In the genomic region with DNA sequence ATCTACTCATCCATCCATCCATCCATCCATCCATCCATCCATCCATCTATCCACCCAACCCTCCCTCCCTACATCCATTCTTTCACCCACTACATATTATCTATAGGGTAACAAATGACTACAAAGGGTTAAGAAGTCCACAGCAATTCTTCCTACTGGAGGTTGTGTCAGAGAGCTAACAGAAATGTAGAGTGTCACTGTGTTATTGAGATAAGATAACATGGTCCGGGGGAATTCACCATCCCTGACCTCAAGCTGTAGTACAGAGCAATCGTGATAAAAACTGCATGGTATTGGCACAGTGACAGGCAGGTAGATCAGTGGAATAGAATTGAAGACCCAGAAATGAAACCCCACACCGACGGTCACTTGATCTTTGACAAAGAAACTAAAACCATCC, we compare ENCODE assay signal across 26 mouse cellular contexts. TPM values are rescaled to one million over a fixed set of nuclear protein-coding genes. Genes with fewer than 3 reads are reported as not detected.
DNase-seq lines count a peak whose midpoint lies in the region; ATAC-seq and TF ChIP-seq lines count a peak whose summit lies in the region.
"Had no signal": no experiment of that assay in that cellular context is flagged by ENCODE, and none has a peak within 500 bp of the region (broad histone marks: within the 10 kb centered on the region; RNA-seq: fewer than 3 reads in every experiment).

No protein-coding gene starts in this region.

- ATAC-seq in erythroid progenitor cell, adult 5-6 weeks (replicated peaks; ENCODE audit: low FRiP score, poor library complexity, severe bottlenecking) = 0 out of 2 replicates have a peak, but pooled peaks have one; percentile 70
- ATAC-seq in liver, embryonic 12.5 days = peak; percentile 85
- ATAC-seq in megakaryocyte progenitor cell, adult 5-6 weeks (replicated peaks; ENCODE audit: poor library complexity) = peak; percentile 56
- no peak for ATAC-seq in lung, postnatal 0 days
- ATAC-seq: forebrain, embryonic 13.5 days; hindbrain, embryonic 16.5 days had no signal

- WGBS in liver, embryonic 12.5 days (ENCODE audit: insufficient replicate concordance) = 14% methylated on average over 4 of the region's 4 CpGs
- WGBS in lung, postnatal 0 days = 43% methylated on average over 4 of the region's 4 CpGs

- H3K79me2 ChIP-seq in MEL (ENCODE audit: control insufficient read depth, insufficient read depth, low read length, poor library complexity) = no peaks in the 10 kb centered on the region; the same call in 1 of the 2 replicates

- peak overlapping the region in 1 of 2 experiments; percentile 1; a peak in 1 of 4 replicates for H3K4me3 ChIP-seq in MEL (ENCODE audit: control insufficient read depth in 1 of 2, insufficient read depth in 1 of 2, low read depth in 2 of 2, low read length in 2 of 2)
- H3K4me3 ChIP-seq in liver, embryonic 12.5 days = no peak overlapping the region
- H3K4me3 ChIP-seq in lung, postnatal 0 days (ENCODE audit: low read depth, low read length) = no peak overlapping the region
- H3K4me3 ChIP-seq: embryonic facial prominence, embryonic 13.5 days; erythroblast, embryonic 14.5 days; forebrain, embryonic 13.5 days; hindbrain, embryonic 10.5 days; kidney, embryonic 15.5 days; lung, embryonic 15.5 days; midbrain, embryonic 10.5 days; neural tube, embryonic 15.5 days had no signal

- peak overlapping the region; percentile 94 for H3K27ac ChIP-seq in MEL (ENCODE audit: control insufficient read depth, low read depth, low read length)
- H3K27ac ChIP-seq in liver, embryonic 12.5 days = peak overlapping the region; percentile 76
- no peak overlapping the region for H3K27ac ChIP-seq in lung, postnatal 0 days (ENCODE audit: low read length)
- H3K27ac ChIP-seq: embryonic facial prominence, embryonic 13.5 days; forebrain, embryonic 13.5 days; hindbrain, embryonic 10.5 days; kidney, embryonic 15.5 days; lung, embryonic 15.5 days; midbrain, embryonic 10.5 days; neural tube, embryonic 15.5 days had no signal

- H3K9ac ChIP-seq in MEL (ENCODE audit: control insufficient read depth, low read depth, low read length, poor library complexity, severe bottlenecking) = peak overlapping the region; percentile 44; the same call in 1 of the 2 replicates
- no peak overlapping the region for H3K9ac ChIP-seq in liver, embryonic 12.5 days
- no peak overlapping the region for H3K9ac ChIP-seq in lung, postnatal 0 days (replicated peaks; ENCODE audit: low read depth)
- H3K9ac ChIP-seq: embryonic facial prominence, embryonic 13.5 days; forebrain, embryonic 13.5 days; kidney, embryonic 15.5 days; lung, embryonic 15.5 days; neural tube, embryonic 15.5 days had no signal

- peaks cover 0 to 58% of the 10 kb centered on the region in 2 experiments; a peak in 2 of 4 replicates for H3K36me3 ChIP-seq in MEL (ENCODE audit: control insufficient read depth in 1 of 2, insufficient read depth in 2 of 2, low read length in 2 of 2)
- H3K36me3 ChIP-seq in liver, embryonic 12.5 days = no peaks in the 10 kb centered on the region
- no peaks in the 10 kb centered on the region for H3K36me3 ChIP-seq in lung, postnatal 0 days (ENCODE audit: insufficient read depth, low read length)
- H3K36me3 ChIP-seq: embryonic facial prominence, embryonic 13.5 days; hindbrain, embryonic 10.5 days; kidney, embryonic 15.5 days; lung, embryonic 15.5 days; midbrain, embryonic 10.5 days; neural tube, embryonic 15.5 days had no signal

- peak; percentile 98 to 99 for TF ChIP-seq EP300 in MEL (IDR thresholded peaks at IDR 0.05; ENCODE audit: low read depth in 1 of 2, low read length in 2 of 2)
- TF ChIP-seq EP300 in lung, postnatal 0 days (IDR thresholded peaks at IDR 0.05) = no peak

- TF ChIP-seq POLR2A in MEL (IDR thresholded peaks at IDR 0.05; ENCODE audit: control insufficient read depth in 1 of 2, insufficient read depth in 1 of 2, low read depth in 1 of 2, low read length in 2 of 2, poor library complexity in 1 of 2) = no peak

- H3K4me1 ChIP-seq in MEL (ENCODE audit: control insufficient read depth in 1 of 2, insufficient read depth in 2 of 2, low read length in 2 of 2) = peaks cover 36 to 40% of the 10 kb centered on the region in 2 experiments
- peaks cover 62% of the 10 kb centered on the region for H3K4me1 ChIP-seq in liver, embryonic 12.5 days
- no peaks in the 10 kb centered on the region for H3K4me1 ChIP-seq in lung, postnatal 0 days (ENCODE audit: insufficient read depth, low read depth, low read length)
- H3K4me1 ChIP-seq: embryonic facial prominence, embryonic 13.5 days; forebrain, embryonic 13.5 days; hindbrain, embryonic 10.5 days; kidney, embryonic 15.5 days; lung, embryonic 15.5 days; midbrain, embryonic 10.5 days; neural tube, embryonic 15.5 days had no signal

- TF ChIP-seq CTCF in MEL (IDR thresholded peaks at IDR 0.05 in 2 of 3, conservative IDR thresholded peaks at IDR 0.05 in 1 of 3; ENCODE audit: control insufficient read depth in 1 of 3, insufficient read depth in 1 of 3, low read depth in 2 of 3, low read length in 3 of 3, poor library complexity in 1 of 3, severe bottlenecking in 1 of 3) = no peak
- no peak for TF ChIP-seq CTCF in lung, postnatal 0 days (IDR thresholded peaks at IDR 0.05)

- H3K4me2 ChIP-seq in liver, embryonic 12.5 days = peak overlapping the region; percentile 32
- no peak overlapping the region for H3K4me2 ChIP-seq in lung, postnatal 0 days (replicated peaks; ENCODE audit: low read depth, low read length)
- H3K4me2 ChIP-seq: embryonic facial prominence, embryonic 13.5 days; forebrain, embryonic 13.5 days; heart, embryonic 11.5 days; kidney, embryonic 15.5 days; lung, embryonic 15.5 days; neural tube, embryonic 15.5 days had no signal

- H3K27me3 ChIP-seq in MEL (ENCODE audit: control insufficient read depth in 1 of 2, insufficient read depth in 2 of 2, low read length in 2 of 2) = no peaks in the 10 kb centered on the region
- no peaks in the 10 kb centered on the region for H3K27me3 ChIP-seq in liver, embryonic 12.5 days (replicated peaks)
- no peaks in the 10 kb centered on the region for H3K27me3 ChIP-seq in lung, postnatal 0 days (replicated peaks; ENCODE audit: insufficient read depth, low read length)
- H3K27me3 ChIP-seq: embryonic facial prominence, embryonic 13.5 days; forebrain, embryonic 13.5 days; kidney, embryonic 15.5 days; lung, embryonic 15.5 days; neural tube, embryonic 15.5 days had no signal

- peak; percentile 83 for DNase-seq in MEL (ENCODE audit: low read depth, low spot score)
- no peak for DNase-seq in left cerebral cortex, adult 8-10 months (ENCODE audit: low spot score in 2 of 2)
- DNase-seq in lung, postnatal 0 days (ENCODE audit: low spot score) = no peak
- no peak for DNase-seq in cerebellum, adult 9-11 months
- DNase-seq: adrenal gland, adult 2 months; cerebellum, adult 11-12 months; cerebellum, postnatal 14 days; embryo, embryonic 11 days; gastrocnemius, postnatal 10 days; kidney, adult 11 months; kidney, postnatal 4 days; lung, postnatal 4 days; thymus, postnatal 25 days had no signal

- no peaks in the 10 kb centered on the region for H3K9me3 ChIP-seq in MEL (replicated peaks; ENCODE audit: insufficient read depth, low read length)
- peaks cover 7% of the 10 kb centered on the region for H3K9me3 ChIP-seq in liver, embryonic 12.5 days (replicated peaks)
- no peaks in the 10 kb centered on the region for H3K9me3 ChIP-seq in lung, postnatal 0 days (ENCODE audit: low read length)
- H3K9me3 ChIP-seq: forebrain, embryonic 13.5 days; lung, embryonic 15.5 days; neural tube, embryonic 15.5 days had no signal

- no peak for TF ChIP-seq RAD21 in MEL (IDR thresholded peaks at IDR 0.05; ENCODE audit: low read depth, low read length)

TF ChIP-seq in MEL, 35 proteins besides CTCF, POLR2A, EP300 and RAD21 (continues in another document):
- TF ChIP-seq MYB (IDR thresholded peaks at IDR 0.05; ENCODE audit: low read depth, low read length) = peak; percentile 94
- TF ChIP-seq UBTF (IDR thresholded peaks at IDR 0.05; ENCODE audit: borderline replicate concordance, insufficient read depth, low read depth, low read length) = no peak
- TF ChIP-seq USF2 (IDR thresholded peaks at IDR 0.05; ENCODE audit: borderline replicate concordance in 1 of 2, insufficient read depth in 1 of 2, low read depth in 1 of 2, low read length in 2 of 2) = no peak
- no peak for TF ChIP-seq ZC3H11A (IDR thresholded peaks at IDR 0.05; ENCODE audit: low read depth, low read length)
- no peak for TF ChIP-seq E2F4 (IDR thresholded peaks at IDR 0.05; ENCODE audit: borderline replicate concordance, low read depth, low read length)
- TF ChIP-seq GABPA (IDR thresholded peaks at IDR 0.05; ENCODE audit: low read depth, low read length) = no peak
- peak; percentile 96 for TF ChIP-seq SIN3A (IDR thresholded peaks at IDR 0.05; ENCODE audit: low read length)
- TF ChIP-seq POLR2AphosphoS5 (IDR thresholded peaks at IDR 0.05; ENCODE audit: borderline replicate concordance, low read depth, low read length) = no peak
- no peak for TF ChIP-seq POLR2AphosphoS2 (IDR thresholded peaks at IDR 0.05; ENCODE audit: low read length)
- no peak for TF ChIP-seq NRF1 (IDR thresholded peaks at IDR 0.05; ENCODE audit: insufficient read depth, low read depth, low read length, poor library complexity, severe bottlenecking)
- peak; percentile 69 for TF ChIP-seq ZNF384 (IDR thresholded peaks at IDR 0.05; ENCODE audit: low read depth, low read length)
- TF ChIP-seq TAL1 (IDR thresholded peaks at IDR 0.05; ENCODE audit: low read length) = peak; percentile 88
- TF ChIP-seq MXI1 (IDR thresholded peaks at IDR 0.05; ENCODE audit: low read depth, low read length) = no peak
- no peak for TF ChIP-seq KAT2A (conservative IDR thresholded peaks at IDR 0.05; ENCODE audit: low read depth, low read length)
- no peak; the same call in 1 of the 2 replicates for TF ChIP-seq BHLHE40 (IDR thresholded peaks at IDR 0.05; ENCODE audit: borderline replicate concordance, low read depth, low read length)
- TF ChIP-seq NELFE (IDR thresholded peaks at IDR 0.05; ENCODE audit: low read depth, low read length) = no peak
- peak; percentile 83 for TF ChIP-seq RCOR1 (IDR thresholded peaks at IDR 0.05; ENCODE audit: low read depth, low read length)

RNA-seq across cellular contexts. Expression of a gene that starts 50.9 kb away (rescaled TPM):
- 120 and 145 TPM in 2 replicates for total RNA-seq in MEL (2012; rRNA removed)
- 100 to 1,000 TPM in 1 of 2 experiments, 10 to 100 TPM in 1; 93.3 to 117 TPM for polyA plus RNA-seq in MEL (2012; ENCODE audit: insufficient read depth in 1 of 2, insufficient read length in 2 of 2, low read depth in 1 of 2, low replicate concordance in 2 of 2, missing spikeins in 1 of 2)
- 51.6 and 66.7 TPM in 2 replicates for total RNA-seq in erythroid progenitor cell, adult 5-6 weeks (2015; ENCODE audit: low replicate concordance)
- 41.6 and 48.3 TPM in 2 replicates for total RNA-seq in erythroid progenitor cell, adult 5-6 weeks (2017; ENCODE audit: low replicate concordance)
- polyA plus RNA-seq in liver, embryonic 12.5 days (2016; fragmentation: Nextera tagmentation; extraction: Ambion mirVana) = 17.7 and 18.5 TPM in 2 replicates
- 121 and 143 TPM in 2 replicates for total RNA-seq in megakaryocyte progenitor cell, adult 5-6 weeks (2015)
- 70.9 and 100 TPM in 2 replicates for total RNA-seq in megakaryocyte progenitor cell, adult 5-6 weeks (2017)
- total RNA-seq in left cerebral cortex, adult 8-10 months (2022) = 10 to 100 TPM; 64.3 to 76.4 (median 67.1) TPM
- 18.9 and 19.3 TPM in 2 replicates for polyA plus RNA-seq in lung, postnatal 0 days (2015; fragmentation: Nextera tagmentation; extraction: Ambion mirVana)
